Mouse (Mus musculus) gastrocnemius, adult 2 months (tissue): ENCODE measurements around the gene Itgb1bp1. TPM values are rescaled to one million over a fixed set of nuclear protein-coding genes. Genes with fewer than 3 reads are reported as not detected.

Experiments
- DNase-seq: peaks from one replicate; pipeline ENCODE4 v3.0.0; 2022
- H3K27ac ChIP-seq: fragments of 200-600 bp; 2 replicates; pipeline ENCODE4 v1.8.1; 2022; ENCODE audit warnings: mild to moderate bottlenecking
- H3K4me3 ChIP-seq: fragments of 200-600 bp; 2 replicates; pipeline ENCODE4 v1.8.1; 2022; ENCODE audit warnings: mild to moderate bottlenecking, moderate library complexity
- CTCF ChIP-seq: fragments of 200-600 bp; IDR thresholded peaks from 2 replicates; pipeline ENCODE4 v1.8.1; 2022; ENCODE audit warnings: antibody characterized with exemption, mild to moderate bottlenecking, moderate library complexity
- intact Hi-C: fragments of 180-260 bp; cut with DNase I; formaldehyde crosslinking; loops from one replicate; pipeline ENCODE4 v1.15.1; 2025
- long read RNA-seq, 2 experiments: library from polyadenylated mRNA; stranded (forward); transcript quantifications; one replicate each; pipeline ENCODE4 v2.0.0; 2021
- total RNA-seq, 2 experiments: library from RNA; stranded (reverse); gene quantifications; 2 replicates each; pipeline ENCODE4 v1.2.3; 2021

Gene Itgb1bp1
- 10 to 100 TPM; 39.0 to 42.1 TPM for total RNA-seq
- long read RNA-seq, experiment 1, transcript Itgb1bp1-206 (7 exons, 1,701 nt), result minor isoform, 6 of 22 reads
- long read RNA-seq, experiment 1, transcript Itgb1bp1-201 (7 exons, 1,921 nt), result major isoform, 15 of 22 reads
- long read RNA-seq, experiment 1, partial matches to known transcripts, result 1 of 22 reads
- long read RNA-seq, experiment 1, other reads (novel, unspliced or antisense), result 0 of 22 reads
- long read RNA-seq, experiment 2, transcript Itgb1bp1-201 (7 exons, 1,921 nt), result major isoform, 20 of 29 reads
- long read RNA-seq, experiment 2, transcript Itgb1bp1-206 (7 exons, 1,701 nt), result minor isoform, 7 of 29 reads
- long read RNA-seq, experiment 2, partial matches to known transcripts, result 0 of 29 reads
- long read RNA-seq, experiment 2, other reads (novel, unspliced or antisense), result 2 of 29 reads

- intact Hi-C loops, result loop anchor here (1.0 to 5.0 kb wide), 2 partner anchors 86 to 175 kb away; partner anchors contain the start of gene Adam17
- DNase-seq, result peak; percentile 100
These were observed at the start of gene Itgb1bp1 for GRCm38 (mm10) chr12:21286243-21286622. Itgb1bp1 (minus strand) TSS chr12:21286284.

DNA sequence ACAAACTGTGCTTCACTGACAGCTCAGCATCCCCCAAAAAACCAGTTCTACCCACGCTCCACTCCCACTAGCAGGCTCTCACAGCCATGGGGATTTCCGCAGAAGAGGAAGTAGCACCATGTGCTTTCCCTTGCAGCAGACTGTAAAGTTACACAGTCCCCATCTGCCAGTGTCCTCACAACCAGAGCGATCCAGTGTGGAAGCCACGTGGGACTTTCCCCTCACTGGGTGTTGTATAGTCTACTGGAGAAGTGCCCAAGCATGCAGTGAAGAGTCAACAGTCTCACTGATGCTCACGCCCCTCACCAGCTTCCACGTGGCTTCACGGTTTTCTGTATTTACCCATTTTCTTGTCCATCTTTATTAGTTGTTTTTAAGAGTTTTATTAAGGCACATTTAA, 49.8 kb upstream of the Itgb1bp1 start:
- intact Hi-C loops, result no loop called here
- H3K4me3 ChIP-seq, result no peak overlapping the region
- no peak overlapping the region for H3K27ac ChIP-seq
- DNase-seq, result no peak
- TF ChIP-seq CTCF, result no peak

More at GRCm38 (mm10) chr12:21286243-21286622, at the start of gene Itgb1bp1:
- Histone ChIP-seq H3K27ac (peak within 1 kb of the TSS; percentile 94), H3K4me3 (peak within 1 kb of the TSS; percentile 94)
- 0 out of 2 replicates have a peak, but pooled peaks have one; percentile 1 for TF ChIP-seq CTCF

GRCm38 (mm10) chr12:21333766-21334165, 47.7 kb upstream of the Itgb1bp1 start:
- no peak overlapping the region for H3K4me3 ChIP-seq
- intact Hi-C loops, result no loop called here
- no peak for DNase-seq
- no peak overlapping the region for H3K27ac ChIP-seq
- no peak for TF ChIP-seq CTCF

DNA sequence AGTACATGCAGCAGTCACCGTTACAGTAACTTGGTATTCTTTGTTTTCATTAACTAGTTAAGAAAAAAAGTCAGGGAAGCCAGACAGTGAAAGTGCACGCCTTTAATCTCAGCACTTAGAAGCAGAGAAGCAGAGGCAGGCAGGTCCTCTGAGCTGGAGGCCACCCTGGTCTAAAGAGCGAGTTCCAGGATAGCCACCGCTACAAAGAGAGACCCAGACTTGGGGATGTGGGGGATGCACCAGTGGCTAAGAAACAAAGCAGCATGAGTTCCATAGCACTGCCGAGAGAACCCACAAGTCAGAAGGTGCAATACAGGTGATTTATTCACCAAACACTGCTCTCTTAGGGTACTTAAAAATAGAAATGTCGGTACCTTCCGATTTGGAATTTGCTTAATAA, 46.9 kb upstream of the Itgb1bp1 start:
- DNase-seq, result no peak
- intact Hi-C loops, result no loop called here
- TF ChIP-seq CTCF, result no peak

DNA sequence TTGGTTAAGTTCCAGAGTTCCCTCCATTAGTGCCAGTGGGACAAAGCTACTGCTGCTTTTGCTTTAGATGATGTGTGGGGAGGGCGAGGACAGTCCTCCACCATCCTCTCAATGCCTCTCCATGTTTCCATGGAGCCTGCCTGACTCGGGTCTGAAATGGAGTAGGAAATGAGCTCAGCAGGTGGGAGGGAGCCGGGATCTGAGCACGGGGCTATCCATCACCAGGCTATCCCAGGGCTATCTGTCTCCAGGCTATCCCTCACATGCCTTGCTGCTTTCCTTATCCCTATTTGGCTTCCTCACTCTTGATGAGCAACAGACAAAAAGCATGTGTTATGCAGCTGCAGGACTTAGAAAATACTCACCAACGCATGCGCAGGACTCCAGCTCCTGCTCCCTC, 45.6 kb upstream of the Itgb1bp1 start:
- no peak for TF ChIP-seq CTCF
- DNase-seq, result no peak
- peak overlapping the region; percentile 24; the same call in 1 of the 2 replicates for H3K27ac ChIP-seq
- no peak overlapping the region for H3K4me3 ChIP-seq
- intact Hi-C loops, result no loop called here

More for the DNA sequence above, 46.9 kb upstream of the Itgb1bp1 start:
- Histone ChIP-seq H3K4me3 (no peak overlapping the region), H3K27ac (no peak overlapping the region)

DNA sequence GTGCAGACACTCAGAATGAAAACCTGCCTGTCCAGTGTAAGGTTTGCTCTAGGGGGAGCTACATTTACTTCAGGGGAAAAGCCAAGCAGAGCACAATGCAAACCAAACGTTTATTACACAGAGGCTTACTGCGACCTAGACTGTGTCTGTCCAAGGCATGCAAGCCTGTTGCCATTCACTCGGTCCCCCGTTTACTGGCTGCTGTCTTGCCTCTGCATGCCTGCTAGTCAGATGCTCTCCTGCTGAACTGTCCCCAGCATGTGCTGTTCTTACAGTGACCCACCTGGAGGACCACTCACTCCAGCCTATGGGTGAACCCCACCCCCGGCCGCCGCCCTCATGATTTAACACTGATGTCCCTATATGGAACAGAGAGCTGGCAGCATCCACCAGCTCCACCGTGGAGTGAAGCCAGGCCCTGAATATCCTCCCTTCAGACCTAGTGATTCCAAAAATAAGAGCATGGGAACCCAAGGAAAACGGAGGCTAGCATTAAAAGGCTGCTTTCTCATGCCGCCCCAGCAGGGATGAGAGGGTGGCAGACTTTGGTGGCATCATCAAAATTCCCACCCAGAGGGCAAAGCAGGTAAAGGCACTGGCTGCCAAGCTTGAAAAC, 45.0 kb upstream of the Itgb1bp1 start:
- peak; percentile 36 for DNase-seq
- Histone ChIP-seq H3K4me3 (no peak overlapping the region), H3K27ac (peak overlapping the region; percentile 24)
- intact Hi-C loops, result no loop called here
- no peak for TF ChIP-seq CTCF

DNA sequence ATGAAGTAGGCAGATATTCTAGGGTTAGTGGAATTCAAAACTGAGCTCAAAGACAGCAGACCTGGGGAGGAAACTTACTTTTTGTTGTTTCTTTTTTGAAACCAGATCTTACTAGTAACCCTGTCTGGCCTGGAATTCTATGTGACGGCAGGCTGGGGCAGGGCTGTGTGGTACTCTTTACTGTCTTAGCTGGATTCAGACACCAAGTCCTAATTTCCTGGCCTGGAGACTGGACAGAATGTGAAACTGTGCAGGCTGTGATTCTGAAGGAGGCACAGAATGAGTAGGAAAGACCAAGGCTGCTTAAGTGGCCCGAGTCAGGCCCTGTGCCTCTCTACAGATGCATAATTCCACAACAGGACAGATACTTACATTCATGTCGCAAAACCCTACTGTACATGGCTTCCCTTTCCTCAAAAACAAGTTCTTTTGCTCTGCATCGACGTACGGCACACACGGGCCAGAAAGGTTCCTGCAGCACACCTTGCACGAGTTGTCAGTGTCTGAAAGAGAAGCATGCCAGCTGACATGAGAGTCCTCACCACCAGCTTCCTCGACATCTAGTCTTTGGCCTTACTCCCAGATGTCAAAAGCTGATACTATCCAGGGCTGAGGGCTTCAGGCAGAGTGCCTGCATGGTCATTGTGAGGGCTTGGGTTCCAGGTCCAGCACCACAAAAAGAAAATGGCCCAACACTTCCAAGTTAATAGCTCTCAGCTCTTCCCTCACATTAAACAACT, 43.7 kb upstream of the Itgb1bp1 start:
- intact Hi-C loops, result no loop called here
- no peak overlapping the region for H3K4me3 ChIP-seq
- H3K27ac ChIP-seq, result peak overlapping the region; percentile 16
- DNase-seq, result no peak
- TF ChIP-seq CTCF, result no peak

DNA sequence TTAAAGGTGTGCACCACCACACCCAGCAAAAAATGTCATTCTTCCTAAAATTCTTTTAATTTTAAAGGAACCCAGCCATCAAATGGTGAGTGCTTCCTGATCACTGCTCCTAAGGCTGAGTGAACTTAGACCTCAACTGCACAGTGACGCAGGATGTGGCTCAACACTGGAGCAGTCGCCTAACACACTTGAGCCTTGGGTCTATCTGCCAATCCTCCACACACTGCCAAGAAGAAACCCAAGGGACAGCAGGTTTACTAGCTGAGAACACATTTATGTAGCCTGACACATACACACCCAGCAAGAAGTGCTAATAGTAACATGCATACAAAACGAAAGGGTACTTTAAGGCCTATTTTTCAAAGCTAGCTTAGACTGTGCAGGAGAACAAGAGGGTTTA, 40.2 kb upstream of the Itgb1bp1 start:
- peak; percentile 58 for DNase-seq

DNA sequence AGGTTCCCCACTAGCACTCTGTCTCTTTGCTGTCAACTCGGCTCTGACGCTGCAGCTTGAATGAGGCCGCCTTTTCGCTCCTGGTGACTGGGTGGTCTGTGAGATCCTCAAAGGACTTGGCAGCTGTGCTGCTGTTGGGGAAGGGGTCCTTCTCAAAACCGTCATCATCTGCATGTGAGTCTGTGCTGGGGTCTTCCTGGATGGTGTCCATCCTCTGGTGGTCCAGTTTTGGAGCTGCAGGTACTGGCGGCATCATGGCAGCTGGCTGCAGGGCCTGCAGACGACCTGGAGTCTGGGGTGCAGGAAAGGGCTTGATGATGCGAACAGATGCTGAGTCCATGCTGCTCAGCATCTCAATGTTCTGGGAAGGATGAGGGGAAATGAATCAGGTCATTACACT, 39.2 kb upstream of the Itgb1bp1 start:
- no peak for TF ChIP-seq CTCF
- Histone ChIP-seq H3K4me3 (no peak overlapping the region), H3K27ac (no peak overlapping the region)
- no peak for DNase-seq
- intact Hi-C loops, result no loop called here

More for the DNA sequence above, 40.2 kb upstream of the Itgb1bp1 start:
- intact Hi-C loops, result no loop called here
- H3K27ac ChIP-seq, result 0 out of 2 replicates have a peak overlapping the region, but pooled peaks have one; percentile 4
- no peak overlapping the region for H3K4me3 ChIP-seq
- TF ChIP-seq CTCF, result no peak

DNA sequence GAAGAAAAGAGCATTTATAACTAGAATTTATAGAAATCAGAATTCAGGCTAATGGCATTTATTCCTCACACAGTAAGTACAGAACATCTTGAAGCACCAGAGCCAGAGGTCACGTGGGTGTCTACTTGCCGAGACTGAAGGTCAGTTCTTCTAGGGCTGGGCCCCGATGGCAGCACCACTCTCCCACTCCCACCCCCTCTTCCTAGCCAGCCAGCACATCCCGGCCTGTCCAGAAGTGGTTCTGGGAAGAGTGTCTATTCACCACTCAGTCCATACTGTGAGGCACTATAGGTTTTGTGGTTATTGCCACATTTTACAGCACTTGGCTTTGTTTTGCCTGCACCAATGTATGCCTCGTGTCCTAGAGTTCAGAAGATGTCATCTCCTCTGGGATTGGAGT, 38.0 kb upstream of the Itgb1bp1 start:
- no peak for TF ChIP-seq CTCF
- intact Hi-C loops, result no loop called here
- no peak for DNase-seq
- Histone ChIP-seq H3K4me3 (no peak overlapping the region), H3K27ac (no peak overlapping the region)

- no peak for DNase-seq
- intact Hi-C loops, result no loop called here
These were observed 36.8 kb upstream of the Itgb1bp1 start for GRCm38 (mm10) chr12:21322856-21323255.

GRCm38 (mm10) chr12:21322296-21322695, 36.2 kb upstream of the Itgb1bp1 start:
- intact Hi-C loops, result no loop called here
- TF ChIP-seq CTCF, result no peak
- Histone ChIP-seq H3K27ac (no peak overlapping the region), H3K4me3 (no peak overlapping the region)
- no peak for DNase-seq

More at GRCm38 (mm10) chr12:21322856-21323255, 36.8 kb upstream of the Itgb1bp1 start:
- no peak for TF ChIP-seq CTCF
- H3K4me3 ChIP-seq, result no peak overlapping the region
- H3K27ac ChIP-seq, result no peak overlapping the region

DNA sequence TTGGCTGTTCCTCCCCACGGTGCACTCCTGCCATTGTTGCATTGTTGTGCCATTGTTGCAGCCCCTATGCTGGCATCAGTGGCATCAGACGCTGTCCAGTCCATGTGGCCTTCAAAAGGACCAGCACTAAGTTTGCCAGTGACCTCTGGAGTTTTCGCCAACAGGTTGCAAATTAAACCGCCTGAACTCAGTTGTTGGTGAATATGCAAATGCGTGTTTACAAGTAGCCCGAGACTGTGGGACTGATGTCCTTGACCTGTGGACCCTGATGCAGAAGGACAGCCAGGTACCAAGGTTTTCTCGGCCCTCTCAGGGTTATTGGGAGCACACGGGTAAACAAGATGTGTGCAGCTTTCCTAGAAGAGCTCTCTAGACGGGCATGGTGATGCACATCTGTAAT, 35.1 kb upstream of the Itgb1bp1 start:
- no peak for TF ChIP-seq CTCF
- no peak for DNase-seq
- no peak overlapping the region for H3K27ac ChIP-seq
- intact Hi-C loops, result no loop called here
- H3K4me3 ChIP-seq, result no peak overlapping the region
